Mouse (Mus musculus) hindbrain, embryonic 15.5 days (tissue): Measurements from ENCODE around the gene Arhgap22. TPM values are rescaled to one million over a fixed set of nuclear protein-coding genes. Genes with fewer than 3 reads are reported as not detected.
A peak's percentile ranks its signal among the peaks of the same experiment; 100 is the strongest.

Source experiments
- ATAC-seq: fragments of 200-750 bp; cut with Nextera tagmentation; 2 replicates; pipeline ENCODE4 v1.8.0; 2017; ENCODE audit warnings: low read depth, moderate number of reproducible peaks, moderate TSS enrichment; ENCODE audit not compliant: low FRiP score
- H3K27ac ChIP-seq: fragments of 300-500 bp; sonication (generic); replicated peaks from 2 replicates; pipeline ENCODE4 v1.5.1; 2015; ENCODE audit warnings: mild to moderate bottlenecking, inconsistent platforms
- H3K27me3 ChIP-seq: fragments of 300-500 bp; sonication (generic); 2 replicates; pipeline ENCODE4 v1.6.1; 2015; ENCODE audit warnings: control low read depth, inconsistent platforms
- H3K36me3 ChIP-seq: fragments of 300-500 bp; sonication (generic); 2 replicates; pipeline ENCODE4 v1.6.1; 2015; ENCODE audit warnings: control low read depth, inconsistent platforms
- H3K4me1 ChIP-seq: fragments of 300-500 bp; sonication (generic); replicated peaks from 2 replicates; pipeline ENCODE4 v1.6.1; 2015; ENCODE audit warnings: control low read depth, inconsistent platforms
- H3K4me2 ChIP-seq: fragments of 300-500 bp; sonication (generic); 2 replicates; pipeline ENCODE4 v1.6.1; 2015; ENCODE audit warnings: moderate library complexity, mild to moderate bottlenecking, inconsistent platforms
- H3K4me3 ChIP-seq: fragments of 300-500 bp; sonication (generic); 2 replicates; pipeline ENCODE4 v1.5.1; 2015; ENCODE audit warnings: mild to moderate bottlenecking, inconsistent platforms
- H3K9ac ChIP-seq: fragments of 300-500 bp; sonication (generic); 2 replicates; pipeline ENCODE4 v1.6.1; 2015; ENCODE audit warnings: inconsistent platforms
- H3K9me3 ChIP-seq: fragments of 300-500 bp; sonication (generic); 2 replicates; pipeline ENCODE4 v1.6.1; 2016; ENCODE audit warnings: control low read depth, inconsistent platforms
- WGBS: fragments of 180-500 bp; shearing (Covaris S2); methylation state at CpG from one replicate; pipeline ENCODE4 v1.1.7; 2015; 5-methylcytosine and 5-hydroxymethylcytosine counted together
- polyA plus RNA-seq: library from polyadenylated mRNA; unstranded; fragments of >200 nt; fragmentation: Nextera tagmentation; extraction: Ambion mirVana; gene quantifications from 2 replicates; pipeline ENCODE4 v1.2.1, GENCODE M21; 2015

Arhgap22 gene
- polyA plus RNA-seq, 1 experiment from 2014 or later: 2.6 TPM

GRCm38 (mm10) chr14:33343131-33343725 is 129.4 kb downstream of the Arhgap22 start:
- H3K36me3 ChIP-seq: no peaks in the 10 kb centered on the region
- H3K27me3 ChIP-seq: no peaks in the 10 kb centered on the region
- no peak for ATAC-seq
- no peak overlapping the region for H3K4me3 ChIP-seq
- H3K4me1 ChIP-seq: no peaks in the 10 kb centered on the region
- no peak overlapping the region for H3K9ac ChIP-seq
- H3K9me3 ChIP-seq: no peaks in the 10 kb centered on the region
- WGBS: 88% methylated on average over 14 of the region's 14 CpGs
- no peak overlapping the region for H3K27ac ChIP-seq
- H3K4me2 ChIP-seq: no peak overlapping the region

DNA sequence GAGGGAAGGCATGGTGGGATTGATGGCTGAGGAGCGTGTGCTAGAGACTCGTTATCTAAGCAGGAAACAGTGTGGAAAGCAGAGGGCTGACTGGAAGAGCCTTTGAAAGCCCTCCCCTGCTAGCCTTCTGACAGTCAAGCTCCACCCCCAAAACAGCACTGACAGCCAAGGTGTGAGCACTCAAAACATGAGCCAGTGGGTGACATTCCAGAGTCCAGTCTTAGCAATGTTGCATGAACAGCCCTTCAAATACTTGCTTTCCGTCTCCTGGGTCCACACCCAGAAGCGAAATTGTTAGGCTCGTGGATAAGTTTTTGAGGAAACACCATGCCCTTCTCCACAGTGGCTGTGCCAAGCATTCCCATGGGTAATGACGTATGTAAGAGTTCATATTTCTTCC is 132.7 kb downstream of the Arhgap22 start:
- Histone ChIP-seq H3K9ac (no peak overlapping the region), H3K27me3 (peaks cover 22% of the 10 kb centered on the region), H3K4me2 (no peak overlapping the region), H3K36me3 (no peaks in the 10 kb centered on the region), H3K9me3 (no peaks in the 10 kb centered on the region), H3K4me1 (peaks cover 6% of the 10 kb centered on the region; the same call in 1 of the 2 replicates), H3K27ac (no peak overlapping the region), H3K4me3 (no peak overlapping the region)
- 79% methylated on average over 6 of the region's 6 CpGs for WGBS
- ATAC-seq: no peak

DNA sequence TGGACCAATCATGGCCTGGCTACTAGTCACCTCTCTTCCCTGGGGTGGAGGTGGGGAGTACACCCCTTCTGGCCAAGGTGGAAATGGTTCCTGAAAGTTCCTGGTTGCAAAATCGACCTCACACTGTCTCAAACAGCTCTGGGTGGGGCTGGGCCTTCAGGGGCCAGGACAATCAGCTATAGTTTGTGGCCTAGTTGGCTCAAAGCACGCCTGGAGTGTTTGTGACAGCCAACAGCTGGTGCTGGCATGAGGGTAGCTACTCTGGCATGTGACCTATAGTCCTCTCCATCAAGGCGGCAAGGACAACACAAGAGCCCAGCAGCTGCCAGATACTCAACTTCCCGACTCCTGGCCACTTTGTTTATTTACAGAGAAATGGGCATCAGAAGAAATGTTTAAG is 133.9 kb downstream of the Arhgap22 start:
- Histone ChIP-seq H3K9ac (no peak overlapping the region), H3K27me3 (peaks cover 34% of the 10 kb centered on the region), H3K4me3 (no peak overlapping the region), H3K27ac (no peak overlapping the region), H3K4me1 (peaks cover 6% of the 10 kb centered on the region; the same call in 1 of the 2 replicates), H3K36me3 (no peaks in the 10 kb centered on the region), H3K4me2 (no peak overlapping the region), H3K9me3 (no peaks in the 10 kb centered on the region)
- 0 out of 2 replicates have a peak, but pooled peaks have one; percentile 21 for ATAC-seq
- WGBS: 59% methylated on average over 4 of the region's 4 CpGs

GRCm38 (mm10) chr14:33348146-33348545 is 134.3 kb downstream of the Arhgap22 start:
- peaks cover 38% of the 10 kb centered on the region for H3K27me3 ChIP-seq

GRCm38 (mm10) chr14:33351019-33351418 is 137.2 kb downstream of the Arhgap22 start:
- peak overlapping the region; percentile 73 for H3K4me2 ChIP-seq
- H3K36me3 ChIP-seq: no peaks in the 10 kb centered on the region
- peaks cover 6% of the 10 kb centered on the region; the same call in 1 of the 2 replicates for H3K4me1 ChIP-seq
- 1% methylated on average over 39 of the region's 42 CpGs for WGBS
- H3K9ac ChIP-seq: peak overlapping the region; percentile 57
- H3K4me3 ChIP-seq: peak overlapping the region; percentile 48
- H3K27ac ChIP-seq: no peak overlapping the region
- no peaks in the 10 kb centered on the region for H3K9me3 ChIP-seq
- no peak for ATAC-seq
- peaks cover 42% of the 10 kb centered on the region for H3K27me3 ChIP-seq

More at GRCm38 (mm10) chr14:33348146-33348545, 134.3 kb downstream of the Arhgap22 start:
- Histone ChIP-seq H3K36me3 (no peaks in the 10 kb centered on the region), H3K4me2 (no peak overlapping the region), H3K9ac (no peak overlapping the region), H3K9me3 (no peaks in the 10 kb centered on the region), H3K4me3 (no peak overlapping the region), H3K27ac (no peak overlapping the region), H3K4me1 (peaks cover 6% of the 10 kb centered on the region; the same call in 1 of the 2 replicates)
- no peak for ATAC-seq
- 68% methylated on average over 1 of the region's 1 CpGs for WGBS

DNA sequence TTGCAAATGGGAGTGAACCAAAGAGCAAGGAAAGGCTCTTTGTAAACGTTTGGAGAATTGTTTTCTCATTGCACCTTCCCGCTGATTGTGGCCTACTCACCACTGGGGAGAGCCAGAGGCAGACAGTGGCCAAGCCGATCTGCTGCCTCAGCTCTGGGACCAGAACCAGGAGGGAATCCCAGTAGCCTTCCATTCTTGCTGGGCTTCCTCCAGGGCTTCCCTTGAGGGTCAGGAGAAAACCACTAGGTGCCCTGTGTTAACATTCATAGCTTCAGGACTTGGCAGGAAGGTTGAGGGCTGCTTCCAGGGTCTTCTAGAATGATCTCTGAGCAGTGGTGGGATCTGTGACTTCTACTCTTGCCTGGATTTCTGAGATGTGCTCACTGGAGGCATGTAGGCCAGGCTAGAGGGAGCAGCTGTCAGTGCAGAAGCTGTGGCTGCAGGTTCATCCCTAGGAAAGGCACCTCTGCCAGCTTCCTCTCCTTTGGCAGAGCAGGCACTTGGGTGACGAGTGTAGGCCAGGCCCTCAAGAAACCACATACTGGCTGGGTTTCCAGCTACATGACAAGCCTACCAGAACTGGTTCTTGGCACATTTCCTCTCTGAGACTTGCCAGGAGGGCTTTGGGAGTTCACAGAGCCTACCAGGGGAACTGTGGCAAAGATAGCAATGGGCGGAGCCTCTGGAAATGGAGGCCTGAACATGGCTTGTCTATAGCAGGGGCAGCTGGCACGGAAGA is 138.3 kb downstream of the Arhgap22 start:
- ATAC-seq: no peak
- no peaks in the 10 kb centered on the region for H3K36me3 ChIP-seq
- no peak overlapping the region for H3K4me3 ChIP-seq
- H3K27ac ChIP-seq: no peak overlapping the region
- H3K9ac ChIP-seq: no peak overlapping the region
- H3K4me2 ChIP-seq: no peak overlapping the region
- peaks cover 42% of the 10 kb centered on the region for H3K27me3 ChIP-seq
- H3K4me1 ChIP-seq: peaks cover 6% of the 10 kb centered on the region; the same call in 1 of the 2 replicates
- WGBS: 75% methylated on average over 6 of the region's 6 CpGs
- no peaks in the 10 kb centered on the region for H3K9me3 ChIP-seq

DNA sequence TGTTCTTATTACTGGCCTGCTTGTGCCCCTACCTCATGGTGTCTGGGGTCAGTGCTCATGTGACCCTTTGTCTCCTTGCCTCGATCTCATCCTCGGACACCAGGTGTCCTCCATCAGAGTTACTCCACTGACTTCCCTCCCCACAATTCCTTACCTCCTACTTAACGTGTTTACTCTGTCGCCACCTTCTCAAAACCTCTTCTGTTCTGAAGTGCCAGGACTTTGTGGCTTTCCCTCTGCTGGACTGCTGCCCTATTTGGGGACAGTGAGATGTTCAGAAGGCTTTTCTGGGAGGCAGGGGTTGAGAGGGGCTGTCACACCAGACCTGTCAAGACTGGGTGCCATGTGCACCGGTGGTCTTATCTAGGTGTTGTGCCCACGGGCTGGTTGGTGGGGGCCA is 139.1 kb downstream of the Arhgap22 start:
- no peak for ATAC-seq
- H3K4me3 ChIP-seq: no peak overlapping the region
- H3K4me1 ChIP-seq: peaks cover 6% of the 10 kb centered on the region; the same call in 1 of the 2 replicates
- H3K9me3 ChIP-seq: no peaks in the 10 kb centered on the region
- no peak overlapping the region for H3K9ac ChIP-seq
- H3K27ac ChIP-seq: no peak overlapping the region
- 82% methylated on average over 6 of the region's 6 CpGs for WGBS
- no peaks in the 10 kb centered on the region for H3K36me3 ChIP-seq
- H3K27me3 ChIP-seq: peaks cover 42% of the 10 kb centered on the region
- no peak overlapping the region for H3K4me2 ChIP-seq

DNA sequence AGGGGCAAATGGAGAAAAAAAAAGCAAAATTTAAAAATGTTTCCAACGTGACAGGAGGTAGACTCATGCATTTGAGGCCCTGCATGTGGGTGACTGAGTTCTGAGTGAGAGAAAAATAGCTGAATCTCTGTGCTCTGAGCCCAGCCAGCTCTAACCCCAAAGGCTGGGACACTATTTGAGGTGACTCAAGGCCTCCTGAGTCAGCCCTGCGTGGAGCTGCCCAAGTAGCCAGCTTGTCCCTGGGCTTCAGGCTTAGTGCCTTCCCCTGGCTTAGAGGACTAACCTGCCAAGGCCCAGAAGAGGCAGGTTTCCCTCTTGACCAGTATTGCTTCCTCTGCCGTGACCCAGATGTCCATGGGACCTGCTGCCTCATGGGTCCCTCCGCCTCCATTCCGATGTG is 141.4 kb downstream of the Arhgap22 start:
- 89% methylated on average over 5 of the region's 5 CpGs for WGBS
- H3K9ac ChIP-seq: no peak overlapping the region
- no peak for ATAC-seq
- H3K4me2 ChIP-seq: no peak overlapping the region
- no peak overlapping the region for H3K4me3 ChIP-seq
- H3K27ac ChIP-seq: no peak overlapping the region
- peaks cover 30% of the 10 kb centered on the region for H3K27me3 ChIP-seq
- H3K9me3 ChIP-seq: no peaks in the 10 kb centered on the region
- peaks cover 6% of the 10 kb centered on the region; the same call in 1 of the 2 replicates for H3K4me1 ChIP-seq
- no peaks in the 10 kb centered on the region for H3K36me3 ChIP-seq

GRCm38 (mm10) chr14:33357600-33358368 is 144.0 kb downstream of the Arhgap22 start:
- Histone ChIP-seq H3K27me3 (peaks cover 7% of the 10 kb centered on the region; the same call in 1 of the 2 replicates), H3K4me2 (no peak overlapping the region), H3K4me3 (no peak overlapping the region), H3K4me1 (0 out of 2 replicates have a peak, but pooled peaks cover 4% of the 10 kb centered on the region), H3K27ac (no peak overlapping the region), H3K9ac (no peak overlapping the region), H3K36me3 (no peaks in the 10 kb centered on the region), H3K9me3 (no peaks in the 10 kb centered on the region)
- 72% methylated on average over 12 of the region's 12 CpGs for WGBS
- no peak for ATAC-seq

DNA sequence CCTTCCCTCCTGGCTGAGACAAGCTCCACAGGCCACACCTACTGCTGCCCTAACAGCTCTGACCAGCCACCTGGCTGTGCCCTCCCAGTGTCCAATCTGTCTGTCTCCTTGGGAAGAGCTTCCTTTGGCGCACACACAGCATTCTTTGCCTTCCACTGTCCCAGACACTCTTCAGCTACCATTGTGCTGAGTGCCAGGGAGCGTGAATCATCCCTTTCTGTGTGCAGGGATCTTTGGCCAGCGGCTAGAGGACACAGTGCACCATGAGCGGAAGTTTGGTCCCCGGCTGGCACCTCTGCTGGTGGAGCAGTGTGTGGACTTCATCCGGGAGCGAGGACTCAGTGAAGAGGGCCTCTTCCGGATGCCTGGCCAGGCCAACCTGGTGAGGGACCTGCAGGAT is 145.1 kb downstream of the Arhgap22 start:
- no peaks in the 10 kb centered on the region for H3K36me3 ChIP-seq
- WGBS: 84% methylated on average over 8 of the region's 8 CpGs
- H3K4me3 ChIP-seq: no peak overlapping the region
- no peaks in the 10 kb centered on the region for H3K27me3 ChIP-seq
- H3K4me1 ChIP-seq: 0 out of 2 replicates have a peak, but pooled peaks cover 5% of the 10 kb centered on the region
- H3K9ac ChIP-seq: no peak overlapping the region
- ATAC-seq: no peak
- H3K9me3 ChIP-seq: no peaks in the 10 kb centered on the region
- H3K4me2 ChIP-seq: no peak overlapping the region
- no peak overlapping the region for H3K27ac ChIP-seq

DNA sequence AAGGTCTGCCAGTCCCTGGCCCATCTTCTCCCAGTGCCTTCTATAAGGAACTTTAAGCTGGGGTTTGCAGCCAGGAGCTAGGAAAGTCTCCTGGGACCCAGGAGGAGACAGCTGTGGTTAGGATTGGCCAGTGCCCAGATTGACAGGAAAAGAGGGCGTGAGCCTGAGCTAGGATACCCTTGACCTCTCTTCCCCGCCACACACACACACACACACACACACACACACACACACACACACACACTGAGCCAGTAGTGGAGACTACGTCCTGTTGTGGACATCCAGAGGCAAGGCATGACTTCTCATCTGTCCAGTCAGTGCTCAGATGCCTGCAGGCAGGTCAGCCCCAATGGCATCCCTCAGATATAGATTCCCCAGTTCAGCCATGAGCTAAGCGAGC is 147.7 kb downstream of the Arhgap22 start:
- Histone ChIP-seq H3K4me3 (no peak overlapping the region), H3K9me3 (no peaks in the 10 kb centered on the region), H3K27ac (no peak overlapping the region), H3K4me2 (no peak overlapping the region), H3K9ac (no peak overlapping the region), H3K4me1 (0 out of 2 replicates have a peak, but pooled peaks cover 5% of the 10 kb centered on the region), H3K27me3 (no peaks in the 10 kb centered on the region), H3K36me3 (no peaks in the 10 kb centered on the region)
- 65% methylated on average over 4 of the region's 4 CpGs for WGBS
- ATAC-seq: no peak

DNA sequence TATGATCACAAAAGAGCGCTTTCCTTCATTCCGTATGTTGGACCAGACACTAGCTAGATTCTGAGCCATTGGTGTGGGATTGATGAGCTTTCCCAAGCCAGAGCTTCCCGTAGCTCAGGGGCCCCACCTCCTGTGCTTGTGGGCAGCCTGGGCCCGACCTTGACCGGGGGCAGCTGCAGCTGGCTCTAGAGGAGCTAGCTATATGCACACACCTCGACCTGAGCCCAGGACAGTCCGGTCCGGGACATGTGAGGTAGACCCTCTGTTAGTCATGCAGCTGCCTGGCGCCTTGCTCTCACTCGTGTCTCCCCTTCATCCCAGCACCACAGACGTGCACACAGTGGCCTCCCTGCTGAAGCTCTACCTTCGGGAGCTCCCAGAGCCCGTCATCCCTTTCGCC is 148.3 kb downstream of the Arhgap22 start:
- Histone ChIP-seq H3K9me3 (no peaks in the 10 kb centered on the region), H3K4me3 (no peak overlapping the region), H3K27me3 (no peaks in the 10 kb centered on the region), H3K4me2 (no peak overlapping the region), H3K36me3 (no peaks in the 10 kb centered on the region), H3K27ac (no peak overlapping the region), H3K9ac (no peak overlapping the region), H3K4me1 (peaks cover 10% of the 10 kb centered on the region)
- no peak for ATAC-seq
- 74% methylated on average over 14 of the region's 14 CpGs for WGBS
